Mouse (Mus musculus): Measurements from ENCODE around the gene Hdac10. TPM values are rescaled to one million over a fixed set of nuclear protein-coding genes. Genes with fewer than 3 reads are reported as not detected.

Gene Hdac10
- polyA plus RNA-seq, 1 experiment from 2014 or later: 24.3 TPM

GRCm38 (mm10) chr15:89136461-89137155 lies 8.1 kb upstream of the Hdac10 start:
- Histone ChIP-seq H3K36me3 (peaks cover 7% of the 10 kb centered on the region), H3K4me1 (replicated peaks) (peaks cover 21% of the 10 kb centered on the region), H3K27me3 (peaks cover 21% of the 10 kb centered on the region), H3K9me3 (no peaks in the 10 kb centered on the region), H3K27ac (no peak overlapping the region), H3K9ac (no peak overlapping the region), H3K4me3 (no peak overlapping the region), H3K4me2 (no peak overlapping the region)
- 97% methylated on average over 5 of the region's 5 CpGs for WGBS
- ATAC-seq (ENCODE audit: low FRiP score): no peak

GRCm38 (mm10) chr15:89131316-89131715 lies 2.8 kb upstream of the Hdac10 start:
- Histone ChIP-seq H3K9ac (no peak overlapping the region), H3K4me3 (no peak overlapping the region), H3K36me3 (peaks cover 7% of the 10 kb centered on the region), H3K27me3 (no peaks in the 10 kb centered on the region), H3K4me2 (no peak overlapping the region), H3K4me1 (replicated peaks) (peaks cover 20% of the 10 kb centered on the region), H3K27ac (no peak overlapping the region), H3K9me3 (no peaks in the 10 kb centered on the region)
- ATAC-seq (ENCODE audit: low FRiP score): no peak
- WGBS: 91% methylated on average over 3 of the region's 3 CpGs

- no peak overlapping the region for H3K27ac ChIP-seq
- no peak for ATAC-seq (ENCODE audit: low FRiP score)
- H3K4me3 ChIP-seq: no peak overlapping the region
- H3K36me3 ChIP-seq: peaks cover 10% of the 10 kb centered on the region
- H3K9ac ChIP-seq: no peak overlapping the region
- peaks cover 20% of the 10 kb centered on the region for H3K4me1 ChIP-seq (replicated peaks)
- no peaks in the 10 kb centered on the region for H3K27me3 ChIP-seq
- no peak overlapping the region for H3K4me2 ChIP-seq
- no peaks in the 10 kb centered on the region for H3K9me3 ChIP-seq
These were observed 1.7 kb upstream of the Hdac10 start for GRCm38 (mm10) chr15:89130245-89130644.

GRCm38 (mm10) chr15:89127364-89127940 lies 1.0 kb downstream of the Hdac10 start:
- Histone ChIP-seq H3K9ac (peak overlapping the region; percentile 71), H3K36me3 (peaks cover 11% of the 10 kb centered on the region), H3K27me3 (no peaks in the 10 kb centered on the region), H3K4me3 (peak overlapping the region; percentile 57), H3K4me1 (replicated peaks) (peaks cover 34% of the 10 kb centered on the region), H3K27ac (peak overlapping the region; percentile 82; the same call in 1 of the 2 replicates), H3K9me3 (no peaks in the 10 kb centered on the region), H3K4me2 (peak overlapping the region; percentile 79)
- ATAC-seq (ENCODE audit: low FRiP score): no peak
- 90% methylated on average over 8 of the region's 8 CpGs for WGBS

GRCm38 (mm10) chr15:89126622-89127021 lies 1.9 kb downstream of the Hdac10 start:
- WGBS: 88% methylated on average over 8 of the region's 8 CpGs

GRCm38 (mm10) chr15:89125351-89125750 lies 3.1 kb downstream of the Hdac10 start:
- peaks cover 55% of the 10 kb centered on the region for H3K4me1 ChIP-seq (replicated peaks)
- H3K9me3 ChIP-seq: no peaks in the 10 kb centered on the region
- H3K4me3 ChIP-seq: no peak overlapping the region
- H3K36me3 ChIP-seq: peaks cover 7% of the 10 kb centered on the region; the same call in 1 of the 2 replicates
- H3K9ac ChIP-seq: no peak overlapping the region
- no peak overlapping the region for H3K4me2 ChIP-seq
- no peak overlapping the region for H3K27ac ChIP-seq
- ATAC-seq (ENCODE audit: low FRiP score): no peak
- 91% methylated on average over 9 of the region's 9 CpGs for WGBS
- no peaks in the 10 kb centered on the region for H3K27me3 ChIP-seq

More at GRCm38 (mm10) chr15:89126622-89127021, 1.9 kb downstream of the Hdac10 start:
- H3K4me1 ChIP-seq (replicated peaks): peaks cover 43% of the 10 kb centered on the region
- ATAC-seq (ENCODE audit: low FRiP score): no peak
- peaks cover 7% of the 10 kb centered on the region; the same call in 1 of the 2 replicates for H3K36me3 ChIP-seq
- H3K4me3 ChIP-seq: no peak overlapping the region
- no peak overlapping the region for H3K4me2 ChIP-seq
- H3K27me3 ChIP-seq: no peaks in the 10 kb centered on the region
- H3K27ac ChIP-seq: no peak overlapping the region
- no peaks in the 10 kb centered on the region for H3K9me3 ChIP-seq
- no peak overlapping the region for H3K9ac ChIP-seq

GRCm38 (mm10) chr15:89124312-89124711 lies 4.2 kb downstream of the Hdac10 start:
- no peak for ATAC-seq (ENCODE audit: low FRiP score)
- peaks cover 17% of the 10 kb centered on the region; the same call in 1 of the 2 replicates for H3K36me3 ChIP-seq
- H3K4me1 ChIP-seq (replicated peaks): peaks cover 62% of the 10 kb centered on the region
- 95% methylated on average over 3 of the region's 3 CpGs for WGBS
- no peak overlapping the region for H3K27ac ChIP-seq
- no peak overlapping the region for H3K4me2 ChIP-seq
- no peaks in the 10 kb centered on the region for H3K27me3 ChIP-seq
- no peak overlapping the region for H3K4me3 ChIP-seq
- H3K9ac ChIP-seq: peak overlapping the region; percentile 87; the same call in 1 of the 2 replicates
- no peaks in the 10 kb centered on the region for H3K9me3 ChIP-seq

- Histone ChIP-seq H3K4me3 (peak overlapping the region; percentile 86), H3K4me1 (replicated peaks) (peaks cover 57% of the 10 kb centered on the region), H3K4me2 (peak overlapping the region; percentile 97), H3K9me3 (no peaks in the 10 kb centered on the region), H3K27me3 (no peaks in the 10 kb centered on the region), H3K36me3 (peaks cover 17% of the 10 kb centered on the region; the same call in 1 of the 2 replicates), H3K27ac (peak overlapping the region; percentile 92), H3K9ac (peak overlapping the region; percentile 87)
- 40% methylated on average over 11 of the region's 11 CpGs for WGBS
- peak; percentile 30; the same call in 1 of the 2 replicates for ATAC-seq (ENCODE audit: low FRiP score)
These were observed 4.9 kb downstream of the Hdac10 start for GRCm38 (mm10) chr15:89123595-89123994.

- Histone ChIP-seq H3K27ac (peak within 1 kb of the TSS; percentile 92), H3K4me2 (peak within 1 kb of the TSS; percentile 97), H3K4me3 (peak within 1 kb of the TSS; percentile 86), H3K27me3 (no peaks in the 10 kb centered on the region), H3K4me1 (replicated peaks) (peaks cover 53% of the 10 kb centered on the region), H3K9me3 (no peaks in the 10 kb centered on the region), H3K9ac (peak within 1 kb of the TSS; percentile 87), H3K36me3 (peaks cover 21% of the 10 kb centered on the region)
- under 1% methylated on average over 47 of the region's 47 CpGs for WGBS
- peak; percentile 84 for ATAC-seq (ENCODE audit: low FRiP score)
These were observed 5.7 kb downstream of the Hdac10 start, which contains the start of gene Tubgcp6 for GRCm38 (mm10) chr15:89122649-89123366. Gene Tubgcp6 (minus strand): TSS chr15:89123112.

GRCm38 (mm10) chr15:89118007-89118406 lies 10.5 kb downstream of the Hdac10 start:
- Histone ChIP-seq H3K36me3 (peaks cover 51% of the 10 kb centered on the region), H3K4me1 (replicated peaks) (peaks cover 37% of the 10 kb centered on the region), H3K9me3 (no peaks in the 10 kb centered on the region), H3K9ac (no peak overlapping the region), H3K27ac (no peak overlapping the region), H3K4me2 (no peak overlapping the region), H3K4me3 (no peak overlapping the region), H3K27me3 (no peaks in the 10 kb centered on the region)
- ATAC-seq (ENCODE audit: low FRiP score): no peak

GRCm38 (mm10) chr15:89110147-89110546 lies 18.4 kb downstream of the Hdac10 start:
- Histone ChIP-seq H3K4me3 (no peak overlapping the region), H3K36me3 (peaks cover 94% of the 10 kb centered on the region), H3K4me2 (no peak overlapping the region), H3K27me3 (no peaks in the 10 kb centered on the region), H3K9me3 (no peaks in the 10 kb centered on the region), H3K27ac (no peak overlapping the region), H3K4me1 (replicated peaks) (no peaks in the 10 kb centered on the region), H3K9ac (no peak overlapping the region)
- no peak for ATAC-seq (ENCODE audit: low FRiP score)
- WGBS: 86% methylated on average over 9 of the region's 9 CpGs

- Histone ChIP-seq H3K9ac (no peak overlapping the region), H3K27me3 (no peaks in the 10 kb centered on the region), H3K36me3 (peaks cover 100% of the 10 kb centered on the region), H3K4me2 (no peak overlapping the region), H3K4me1 (replicated peaks) (no peaks in the 10 kb centered on the region), H3K4me3 (no peak overlapping the region), H3K27ac (no peak overlapping the region), H3K9me3 (no peaks in the 10 kb centered on the region)
- ATAC-seq (ENCODE audit: low FRiP score): no peak
- 96% methylated on average over 1 of the region's 1 CpGs for WGBS
These were observed 21.5 kb downstream of the Hdac10 start for GRCm38 (mm10) chr15:89106976-89107375.
